Mouse (Mus musculus) C2C12 (cell line): ENCODE results near the gene Tnfsfm13.

ENCODE experiments used
- CEBPB ChIP-seq: IDR thresholded peaks from one replicate; pipeline ENCODE4 v1.6.1; 2011; ENCODE audit warnings: low read depth, mild to moderate bottlenecking, control low read depth, moderate library complexity
- CTCF ChIP-seq: IDR thresholded peaks from one replicate; pipeline ENCODE4 v1.5.1; 2011; ENCODE audit not compliant: control insufficient read depth, insufficient read depth, insufficient read length
- MAX ChIP-seq: IDR thresholded peaks from one replicate; pipeline ENCODE4 v1.6.1; 2011; ENCODE audit warnings: mild to moderate bottlenecking, control low read depth
- MYOG ChIP-seq: IDR thresholded peaks from one replicate; pipeline ENCODE4 v1.6.1; 2011; ENCODE audit not compliant: control insufficient read depth, insufficient read length; ENCODE audit errors: extremely low read depth
- USF1 ChIP-seq: IDR thresholded peaks from one replicate; pipeline ENCODE4 v1.6.1; 2011; ENCODE audit warnings: low read depth, mild to moderate bottlenecking, control low read depth, moderate library complexity

GRCm38 (mm10) chr11:69710470-69710869, 14.6 kb upstream of the Tnfsfm13 start:
- no peak for TF ChIP-seq CTCF
- TF ChIP-seq MYOG = no peak
- TF ChIP-seq MAX = no peak
- TF ChIP-seq USF1 = no peak
- no peak for TF ChIP-seq CEBPB
